Mouse (Mus musculus): ENCODE results near the gene Acsf2. TPM values are rescaled to one million over a fixed set of nuclear protein-coding genes. Genes with fewer than 3 reads are reported as not detected.

The Acsf2 gene
- total and polyA plus RNA-seq, 3 experiments, result 2.8 to 13.1 TPM; not detected in 1

GRCm38 (mm10) chr11:94614603-94615002, 12.9 kb upstream of the Acsf2 start:
- no peaks in the 10 kb centered on the region for H3K9me3 ChIP-seq (replicated peaks; ENCODE audit: insufficient read depth, low read length)
- DNase-seq (ENCODE audit: low read depth, low spot score), result no peak
- peaks cover 0 to 10% of the 10 kb centered on the region in 2 experiments; a peak in 2 of 4 replicates for H3K36me3 ChIP-seq (ENCODE audit: control insufficient read depth in 1 of 2, insufficient read depth in 2 of 2, low read length in 2 of 2)
- no peak overlapping the region for H3K4me3 ChIP-seq (ENCODE audit: control insufficient read depth in 1 of 2, insufficient read depth in 1 of 2, low read depth in 2 of 2, low read length in 2 of 2)
- TF ChIP-seq ZNF384 (IDR thresholded peaks at IDR 0.05; ENCODE audit: low read depth, low read length) (no peak), JUND (IDR thresholded peaks at IDR 0.05; ENCODE audit: low read depth, low read length) (no peak), TBP (IDR thresholded peaks at IDR 0.05; ENCODE audit: low read depth, low read length) (no peak), SIN3A (IDR thresholded peaks at IDR 0.05; ENCODE audit: low read length) (no peak), RAD21 (IDR thresholded peaks at IDR 0.05; ENCODE audit: low read depth, low read length) (no peak), MEF2A (IDR thresholded peaks at IDR 0.05; ENCODE audit: extremely low read depth, insufficient replicate concordance, low read depth, low read length, poor library complexity, severe bottlenecking) (no peak), GABPA (IDR thresholded peaks at IDR 0.05; ENCODE audit: low read depth, low read length) (no peak), NRF1 (IDR thresholded peaks at IDR 0.05; ENCODE audit: insufficient read depth, low read depth, low read length, poor library complexity, severe bottlenecking) (no peak), USF1 (IDR thresholded peaks at IDR 0.05; ENCODE audit: low read depth, low read length) (no peak), MYB (IDR thresholded peaks at IDR 0.05; ENCODE audit: low read depth, low read length) (no peak), MXI1 (IDR thresholded peaks at IDR 0.05; ENCODE audit: low read depth, low read length) (no peak), SMC3 (IDR thresholded peaks at IDR 0.05; ENCODE audit: low read depth, low read length) (no peak), NELFE (IDR thresholded peaks at IDR 0.05; ENCODE audit: low read depth, low read length) (no peak), GATA1 (IDR thresholded peaks at IDR 0.05; ENCODE audit: low read depth, low read length) (no peak), ETS1 (IDR thresholded peaks at IDR 0.05; ENCODE audit: low read depth, low read length) (no peak), ZKSCAN1 (IDR thresholded peaks at IDR 0.05; ENCODE audit: low read depth, low read length) (no peak)
- peaks cover 5% of the 10 kb centered on the region in 2 experiments; a peak in 1 of 4 replicates for H3K4me1 ChIP-seq (ENCODE audit: control insufficient read depth in 1 of 2, insufficient read depth in 2 of 2, low read length in 2 of 2)
- no peak overlapping the region for H3K9ac ChIP-seq (ENCODE audit: control insufficient read depth, low read depth, low read length, poor library complexity, severe bottlenecking)
- H3K79me2 ChIP-seq (ENCODE audit: control insufficient read depth, insufficient read depth, low read length, poor library complexity), result no peaks in the 10 kb centered on the region
- 0 out of 4 replicates have a peak, but pooled peaks cover 0 to 2% of the 10 kb centered on the region in 2 experiments for H3K27me3 ChIP-seq (ENCODE audit: control insufficient read depth in 1 of 2, insufficient read depth in 2 of 2, low read length in 2 of 2)
- no peak overlapping the region for H3K27ac ChIP-seq (ENCODE audit: control insufficient read depth, low read depth, low read length)

- peak; percentile 62 for DNase-seq (ENCODE audit: low read depth, low spot score)
- Histone ChIP-seq H3K4me3 (ENCODE audit: control insufficient read depth in 1 of 2, insufficient read depth in 1 of 2, low read depth in 2 of 2, low read length in 2 of 2) (peak overlapping the region; percentile 56 to 57), H3K36me3 (ENCODE audit: control insufficient read depth in 1 of 2, insufficient read depth in 2 of 2, low read length in 2 of 2) (peaks cover 0 to 10% of the 10 kb centered on the region in 2 experiments; a peak in 2 of 4 replicates)
- no peak for TF ChIP-seq KAT2A (conservative IDR thresholded peaks at IDR 0.05; ENCODE audit: low read depth, low read length)
- TF ChIP-seq POLR2A (IDR thresholded peaks at IDR 0.05; ENCODE audit: control insufficient read depth in 1 of 2, insufficient read depth in 1 of 2, low read depth in 1 of 2, low read length in 2 of 2, poor library complexity in 1 of 2), result no peak
- peak; percentile 44; the same call in 1 of the 2 replicates for TF ChIP-seq MAFK (IDR thresholded peaks at IDR 0.05; ENCODE audit: borderline replicate concordance, low read depth, low read length)
- TF ChIP-seq RCOR1 (IDR thresholded peaks at IDR 0.05; ENCODE audit: low read depth, low read length), result no peak
- TF ChIP-seq USF2 (IDR thresholded peaks at IDR 0.05; ENCODE audit: borderline replicate concordance in 1 of 2, insufficient read depth in 1 of 2, low read depth in 1 of 2, low read length in 2 of 2), result no peak
- TF ChIP-seq MAZ (IDR thresholded peaks at IDR 0.05; ENCODE audit: low read depth, low read length), result no peak
- no peak for TF ChIP-seq MYB (IDR thresholded peaks at IDR 0.05; ENCODE audit: low read depth, low read length)
- TF ChIP-seq TBP (IDR thresholded peaks at IDR 0.05; ENCODE audit: low read depth, low read length), result 0 out of 2 replicates have a peak, but pooled peaks have one; percentile 41
- TF ChIP-seq NRF1 (IDR thresholded peaks at IDR 0.05; ENCODE audit: insufficient read depth, low read depth, low read length, poor library complexity, severe bottlenecking), result no peak
- TF ChIP-seq RAD21 (IDR thresholded peaks at IDR 0.05; ENCODE audit: low read depth, low read length), result no peak
- no peak for TF ChIP-seq ETS1 (IDR thresholded peaks at IDR 0.05; ENCODE audit: low read depth, low read length)
- no peak for TF ChIP-seq USF1 (IDR thresholded peaks at IDR 0.05; ENCODE audit: low read depth, low read length)
- TF ChIP-seq MXI1 (IDR thresholded peaks at IDR 0.05; ENCODE audit: low read depth, low read length), result no peak; the same call in 1 of the 2 replicates
- no peak for TF ChIP-seq BHLHE40 (IDR thresholded peaks at IDR 0.05; ENCODE audit: borderline replicate concordance, low read depth, low read length)
- peak; percentile 88 for TF ChIP-seq ZNF384 (IDR thresholded peaks at IDR 0.05; ENCODE audit: low read depth, low read length)
- TF ChIP-seq GABPA (IDR thresholded peaks at IDR 0.05; ENCODE audit: low read depth, low read length), result no peak
- TF ChIP-seq MYC (IDR thresholded peaks at IDR 0.05; ENCODE audit: low read depth, low read length), result no peak
- no peak for TF ChIP-seq ZKSCAN1 (IDR thresholded peaks at IDR 0.05; ENCODE audit: low read depth, low read length)
- TF ChIP-seq POLR2AphosphoS5 (IDR thresholded peaks at IDR 0.05; ENCODE audit: borderline replicate concordance, low read depth, low read length), result no peak
- TF ChIP-seq HCFC1 (IDR thresholded peaks at IDR 0.05; ENCODE audit: low read depth, low read length), result peak; percentile 34; the same call in 1 of the 2 replicates
Observed at GRCm38 (mm10) chr11:94610744-94611740, 9.4 kb upstream of the Acsf2 start.

More at GRCm38 (mm10) chr11:94610744-94611740, 9.4 kb upstream of the Acsf2 start:
- Histone ChIP-seq H3K9ac (ENCODE audit: control insufficient read depth, low read depth, low read length, poor library complexity, severe bottlenecking) (peak overlapping the region; percentile 53), H3K4me1 (ENCODE audit: control insufficient read depth in 1 of 2, insufficient read depth in 2 of 2, low read length in 2 of 2) (peaks cover 5% of the 10 kb centered on the region in 2 experiments; a peak in 1 of 4 replicates), H3K27ac (ENCODE audit: control insufficient read depth, low read depth, low read length) (no peak overlapping the region), H3K79me2 (ENCODE audit: control insufficient read depth, insufficient read depth, low read length, poor library complexity) (no peaks in the 10 kb centered on the region), H3K27me3 (ENCODE audit: control insufficient read depth in 1 of 2, insufficient read depth in 2 of 2, low read length in 2 of 2) (0 out of 4 replicates have a peak, but pooled peaks cover 0 to 2% of the 10 kb centered on the region in 2 experiments), H3K9me3 (replicated peaks; ENCODE audit: insufficient read depth, low read length) (no peaks in the 10 kb centered on the region)
